Mouse (Mus musculus) bone marrow, adult 2 months (tissue): ENCODE measurements at regions not wholly inside any gene's neighbourhood (a gene's known extent, or its start where the extent isn't known, plus 50 kb on each side); places are given as distances from the start of the nearest gene placed in this dataset.

Source experiments
- H3K27ac ChIP-seq: fragments of 200-500 bp; 2 replicates; pipeline ENCODE4 v1.5.1; 2012; ENCODE audit warnings: low read depth, mild to moderate bottlenecking, control low read depth, inconsistent platforms, low read length; ENCODE audit not compliant: control insufficient read depth, poor library complexity, insufficient read depth
- H3K4me1 ChIP-seq: fragments of 200-500 bp; 2 replicates; pipeline ENCODE4 v1.6.1; 2011; ENCODE audit warnings: low read length; ENCODE audit not compliant: control insufficient read depth, insufficient read depth
- H3K4me3 ChIP-seq: fragments of 200-500 bp; replicated peaks from 2 replicates; pipeline ENCODE3; 2011; ENCODE audit warnings: mild to moderate bottlenecking, low read depth, low read length, control low read depth; ENCODE audit not compliant: control insufficient read depth
- CTCF ChIP-seq: fragments of 200-500 bp; IDR thresholded peaks from 2 replicates; pipeline ENCODE4 v1.5.1; 2011; ENCODE audit warnings: low read length, control low read depth; ENCODE audit not compliant: control insufficient read depth, insufficient read depth
- POLR2A ChIP-seq: fragments of 200-500 bp; IDR thresholded peaks from 2 replicates; pipeline ENCODE4 v1.6.1; 2011; ENCODE audit warnings: low read depth, mild to moderate bottlenecking, control low read depth, low read length, borderline replicate concordance; ENCODE audit not compliant: control insufficient read depth
- WGBS: fragments of 180-500 bp; shearing (Covaris S2); methylation state at CpG from one replicate; pipeline ENCODE4 v1.1.7; 2018; 5-methylcytosine and 5-hydroxymethylcytosine counted together

- H3K27ac ChIP-seq, result no peak overlapping the region
- no peak overlapping the region for H3K4me3 ChIP-seq
- H3K4me1 ChIP-seq, result no peaks in the 10 kb centered on the region; the same call in 1 of the 2 replicates
- 21% methylated on average over 11 of the region's 11 CpGs for WGBS
- TF ChIP-seq POLR2A (no peak), CTCF (no peak)
Observed at GRCm38 (mm10) chr5:129331094-129331523, 169.9 kb upstream of the Sfswap start.

GRCm38 (mm10) chr5:129332014-129332413, 169.0 kb upstream of the Sfswap start:
- peak; percentile 22; the same call in 1 of the 2 replicates for TF ChIP-seq CTCF
- no peak for TF ChIP-seq POLR2A
- Histone ChIP-seq H3K27ac (no peak overlapping the region), H3K4me1 (no peaks in the 10 kb centered on the region; the same call in 1 of the 2 replicates), H3K4me3 (no peak overlapping the region)
- 85% methylated on average over 3 of the region's 3 CpGs for WGBS

DNA sequence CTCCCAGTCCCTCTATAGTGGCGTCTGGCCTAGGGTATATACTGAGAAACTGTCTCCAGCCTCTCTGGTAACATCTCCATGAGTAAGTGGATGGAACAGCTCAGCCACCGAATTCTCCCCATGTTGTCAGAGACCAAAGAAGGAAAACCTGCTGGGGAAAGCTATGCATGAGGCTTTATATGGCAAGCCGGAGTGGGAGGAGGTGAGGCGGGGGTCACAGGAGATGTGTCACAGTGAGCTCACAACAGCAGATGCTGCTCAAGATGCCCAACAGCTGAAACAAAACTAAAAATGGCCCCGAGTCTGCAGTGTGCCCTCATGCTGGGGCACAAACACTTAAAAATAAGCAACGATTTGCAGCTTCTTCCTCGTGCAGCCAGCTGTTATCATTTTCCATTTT, 162.5 kb upstream of the Sfswap start:
- TF ChIP-seq POLR2A (no peak), CTCF (no peak)
- WGBS, result 72% methylated on average over 7 of the region's 7 CpGs
- Histone ChIP-seq H3K27ac (no peak overlapping the region), H3K4me1 (no peaks in the 10 kb centered on the region), H3K4me3 (no peak overlapping the region)

- 78% methylated on average over 12 of the region's 12 CpGs for WGBS
- H3K27ac ChIP-seq, result no peak overlapping the region
- H3K4me3 ChIP-seq, result no peak overlapping the region
- TF ChIP-seq CTCF (no peak), POLR2A (no peak)
- no peaks in the 10 kb centered on the region for H3K4me1 ChIP-seq
Observed at GRCm38 (mm10) chr5:129344038-129344437, 157.0 kb upstream of the Sfswap start.

DNA sequence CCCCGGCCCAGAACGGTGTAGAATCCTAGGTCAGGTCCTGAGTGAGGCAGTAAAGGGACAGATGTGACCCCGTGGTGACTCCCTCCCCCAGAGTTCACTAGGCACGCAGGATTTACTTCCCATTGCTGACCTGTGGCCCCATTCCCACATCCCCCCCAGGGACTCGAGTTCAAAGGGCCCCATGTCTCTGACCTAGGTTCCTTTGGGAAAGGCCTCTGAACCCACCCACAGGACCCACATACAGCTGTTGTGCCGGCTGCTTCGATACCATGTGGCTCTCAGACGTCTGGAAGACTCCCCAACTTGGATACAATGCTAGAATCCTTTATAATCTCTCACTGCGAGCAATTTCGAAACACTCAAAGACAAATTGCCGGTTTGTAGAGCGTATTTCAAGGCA, 151.0 kb upstream of the Sfswap start:
- Histone ChIP-seq H3K4me3 (no peak overlapping the region), H3K27ac (no peak overlapping the region), H3K4me1 (no peaks in the 10 kb centered on the region)
- WGBS, result 67% methylated on average over 12 of the region's 12 CpGs
- TF ChIP-seq POLR2A (no peak), CTCF (no peak)

DNA sequence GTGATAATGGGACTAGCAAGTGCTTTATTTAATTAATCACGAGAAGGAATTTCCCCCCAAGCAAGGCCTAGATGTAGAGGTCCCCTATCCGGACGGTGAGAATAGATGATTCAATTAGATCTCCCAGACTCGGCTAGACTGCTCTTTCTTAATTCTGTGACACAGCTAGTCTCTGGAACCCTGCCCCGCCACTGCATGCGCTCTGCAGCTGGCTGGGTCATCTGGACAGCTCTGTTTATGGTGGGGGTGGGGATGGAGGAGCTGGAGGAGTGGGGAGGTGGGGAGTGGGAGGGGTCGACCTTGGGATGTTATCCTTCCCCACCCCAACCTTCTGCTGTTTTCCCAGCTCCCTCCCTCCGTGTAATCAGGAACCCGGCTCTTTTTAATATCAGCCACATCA, 147.5 kb upstream of the Sfswap start:
- no peak overlapping the region for H3K4me3 ChIP-seq
- H3K4me1 ChIP-seq, result no peaks in the 10 kb centered on the region
- 59% methylated on average over 9 of the region's 9 CpGs for WGBS
- H3K27ac ChIP-seq, result no peak overlapping the region
- TF ChIP-seq CTCF, result no peak
- no peak for TF ChIP-seq POLR2A

DNA sequence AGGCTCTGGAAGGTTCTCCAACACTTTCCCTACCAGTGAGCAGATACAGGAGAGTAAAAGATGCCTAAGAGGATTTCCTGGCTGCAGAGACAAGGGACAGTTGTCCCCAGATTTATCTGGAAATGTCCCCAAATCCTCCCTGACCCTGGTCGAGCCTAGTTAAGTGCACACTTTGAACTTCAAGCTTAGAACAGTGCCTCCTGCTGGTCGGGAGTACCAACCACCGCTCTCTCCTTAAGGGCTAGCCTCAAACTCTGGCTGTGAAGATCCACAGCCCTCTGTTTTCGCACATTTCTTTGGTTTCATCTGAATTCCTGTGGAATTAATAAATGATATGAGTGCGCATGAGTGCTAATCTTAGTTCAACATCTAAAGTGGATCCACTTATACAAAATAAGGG, 146.1 kb upstream of the Sfswap start:
- H3K27ac ChIP-seq, result no peak overlapping the region
- H3K4me1 ChIP-seq, result no peaks in the 10 kb centered on the region
- TF ChIP-seq POLR2A, result no peak
- no peak for TF ChIP-seq CTCF
- 66% methylated on average over 5 of the region's 5 CpGs for WGBS
- no peak overlapping the region for H3K4me3 ChIP-seq

GRCm38 (mm10) chr5:129361527-129361926, 139.5 kb upstream of the Sfswap start:
- Histone ChIP-seq H3K27ac (no peak overlapping the region), H3K4me1 (no peaks in the 10 kb centered on the region), H3K4me3 (no peak overlapping the region)
- WGBS, result 85% methylated on average over 2 of the region's 2 CpGs
- no peak for TF ChIP-seq CTCF
- no peak for TF ChIP-seq POLR2A

- no peaks in the 10 kb centered on the region for H3K4me1 ChIP-seq
- no peak overlapping the region for H3K27ac ChIP-seq
- TF ChIP-seq CTCF, result no peak
- no peak for TF ChIP-seq POLR2A
- no peak overlapping the region for H3K4me3 ChIP-seq
- 82% methylated on average over 10 of the region's 10 CpGs for WGBS
Observed at GRCm38 (mm10) chr5:129363189-129363588, 137.8 kb upstream of the Sfswap start.
